Mouse (Mus musculus): Measurements from ENCODE around the gene Cd82.

DNA sequence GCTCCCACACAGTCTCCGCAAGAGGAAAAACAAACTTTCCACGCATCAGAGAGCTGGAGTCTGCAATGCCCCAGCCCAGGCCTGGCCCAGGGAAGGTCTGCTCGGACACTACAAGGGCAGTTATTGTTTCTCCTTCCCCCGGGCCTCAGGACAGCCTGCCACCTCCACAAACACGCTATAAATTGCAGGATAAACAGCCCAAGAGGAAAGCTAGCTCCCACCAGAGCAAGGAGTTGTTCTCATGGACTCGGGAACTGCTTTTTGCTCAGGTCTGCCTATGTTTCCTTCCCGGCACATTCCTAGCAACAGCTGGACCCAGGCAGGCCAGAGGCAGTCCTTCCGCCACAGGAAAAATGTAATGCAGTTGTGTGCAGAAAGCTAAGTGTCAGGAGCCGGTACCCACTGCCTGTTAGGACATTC lies 23.6 kb downstream of the Cd82 start:
- TF ChIP-seq POLR2A (IDR thresholded peaks at IDR 0.05; ENCODE audit: control insufficient read depth, extremely low read depth, insufficient read depth, low read length, poor library complexity) (no peak), CTCF (IDR thresholded peaks at IDR 0.05; ENCODE audit: borderline replicate concordance, control insufficient read depth, extremely low read depth, insufficient read depth, low read length, poor library complexity) (no peak)
